Mouse (Mus musculus): ENCODE measurements around the gene Pex10. TPM values are rescaled to one million over a fixed set of nuclear protein-coding genes. Genes with fewer than 3 reads are reported as not detected.
A peak's percentile ranks its signal among the peaks of the same experiment; 100 is the strongest.

The Pex10 gene
- polyA plus RNA-seq, 1 experiment from 2014 or later, result 17.3 TPM

GRCm38 (mm10) chr4:155024170-155025010 lies 42.4 kb upstream of the Pex10 start:
- Histone ChIP-seq H3K4me2 (ENCODE audit: low read depth, low read length) (no peak overlapping the region), H3K4me3 (ENCODE audit: low read length) (no peak overlapping the region), H3K36me3 (ENCODE audit: control insufficient read depth, insufficient read depth) (no peaks in the 10 kb centered on the region), H3K27ac (ENCODE audit: low read length) (no peak overlapping the region), H3K4me1 (ENCODE audit: control insufficient read depth, insufficient read depth, low read length) (peaks cover under 1% of the 10 kb centered on the region; the same call in 1 of the 2 replicates), H3K9ac (ENCODE audit: low read length) (no peak overlapping the region), H3K27me3 (ENCODE audit: control insufficient read depth, insufficient read depth, low read length) (no peaks in the 10 kb centered on the region; the same call in 1 of the 2 replicates), H3K9me3 (replicated peaks; ENCODE audit: control insufficient read depth, low read length) (no peaks in the 10 kb centered on the region; the same call in 1 of the 2 replicates)
- 79% methylated on average over 11 of the region's 11 CpGs for WGBS
- ATAC-seq (replicated peaks; ENCODE audit: extremely low read depth, insufficient read depth, low FRiP score), result no peak

- H3K36me3 ChIP-seq (ENCODE audit: control insufficient read depth, insufficient read depth), result no peaks in the 10 kb centered on the region
- ATAC-seq (replicated peaks; ENCODE audit: extremely low read depth, insufficient read depth, low FRiP score), result no peak
- peaks cover 50% of the 10 kb centered on the region for H3K27me3 ChIP-seq (ENCODE audit: control insufficient read depth, insufficient read depth, low read length)
- no peak overlapping the region for H3K4me3 ChIP-seq (ENCODE audit: low read length)
- no peak overlapping the region for H3K27ac ChIP-seq (ENCODE audit: low read length)
- H3K4me2 ChIP-seq (ENCODE audit: low read depth, low read length), result no peak overlapping the region
- no peaks in the 10 kb centered on the region for H3K4me1 ChIP-seq (ENCODE audit: control insufficient read depth, insufficient read depth, low read length)
- 18% methylated on average over 6 of the region's 6 CpGs for whole genome bisulfite sequencing
- H3K9ac ChIP-seq (ENCODE audit: low read length), result no peak overlapping the region
- H3K9me3 ChIP-seq (replicated peaks; ENCODE audit: control insufficient read depth, low read length), result no peaks in the 10 kb centered on the region
Observed at GRCm38 (mm10) chr4:155033115-155033514, 33.7 kb upstream of the Pex10 start.

- Histone ChIP-seq H3K9ac (ENCODE audit: low read length) (no peak overlapping the region), H3K36me3 (ENCODE audit: control insufficient read depth, insufficient read depth) (no peaks in the 10 kb centered on the region), H3K4me1 (ENCODE audit: control insufficient read depth, insufficient read depth, low read length) (no peaks in the 10 kb centered on the region), H3K27me3 (ENCODE audit: control insufficient read depth, insufficient read depth, low read length) (peaks cover 50% of the 10 kb centered on the region), H3K4me3 (ENCODE audit: low read length) (no peak overlapping the region), H3K9me3 (replicated peaks; ENCODE audit: control insufficient read depth, low read length) (no peaks in the 10 kb centered on the region), H3K4me2 (ENCODE audit: low read depth, low read length) (no peak overlapping the region), H3K27ac (ENCODE audit: low read length) (no peak overlapping the region)
- WGBS, result 26% methylated on average over 7 of the region's 7 CpGs
- ATAC-seq (replicated peaks; ENCODE audit: extremely low read depth, insufficient read depth, low FRiP score), result no peak
Observed at GRCm38 (mm10) chr4:155034202-155034601, 32.6 kb upstream of the Pex10 start.

- Histone ChIP-seq H3K4me3 (ENCODE audit: low read length) (no peak overlapping the region), H3K36me3 (ENCODE audit: control insufficient read depth, insufficient read depth) (no peaks in the 10 kb centered on the region), H3K27me3 (ENCODE audit: control insufficient read depth, insufficient read depth, low read length) (peaks cover 50% of the 10 kb centered on the region), H3K9me3 (replicated peaks; ENCODE audit: control insufficient read depth, low read length) (no peaks in the 10 kb centered on the region), H3K27ac (ENCODE audit: low read length) (no peak overlapping the region), H3K9ac (ENCODE audit: low read length) (no peak overlapping the region), H3K4me1 (ENCODE audit: control insufficient read depth, insufficient read depth, low read length) (no peaks in the 10 kb centered on the region), H3K4me2 (ENCODE audit: low read depth, low read length) (no peak overlapping the region)
- WGBS, result 58% methylated on average over 13 of the region's 13 CpGs
- ATAC-seq (replicated peaks; ENCODE audit: extremely low read depth, insufficient read depth, low FRiP score), result no peak
Observed at GRCm38 (mm10) chr4:155034787-155035186, 32.0 kb upstream of the Pex10 start.

DNA sequence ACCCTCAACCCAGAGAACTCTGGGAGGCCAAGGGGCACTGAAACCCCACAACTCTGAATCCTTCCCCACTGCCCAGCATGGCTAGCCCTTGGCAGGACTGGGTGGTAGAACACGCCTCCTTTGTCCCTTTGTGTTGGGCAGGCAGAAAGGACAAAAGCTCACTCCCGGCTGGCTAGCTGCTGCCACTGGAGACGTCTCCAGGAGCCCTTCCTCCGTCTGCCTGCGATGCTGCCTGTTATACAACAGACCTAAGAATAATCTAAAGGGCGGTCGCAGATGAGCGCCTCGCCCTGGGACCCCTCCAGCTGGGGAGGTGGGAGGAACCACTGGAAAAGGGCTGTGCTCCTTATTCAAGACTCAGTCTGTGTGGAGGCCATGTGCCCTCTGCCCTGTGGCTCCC lies 26.6 kb upstream of the Pex10 start:
- H3K36me3 ChIP-seq (ENCODE audit: control insufficient read depth, insufficient read depth), result no peaks in the 10 kb centered on the region

GRCm38 (mm10) chr4:155040696-155041095 lies 26.1 kb upstream of the Pex10 start:
- ATAC-seq (replicated peaks; ENCODE audit: extremely low read depth, insufficient read depth, low FRiP score), result no peak
- 68% methylated on average over 6 of the region's 6 CpGs for WGBS
- H3K4me1 ChIP-seq (ENCODE audit: control insufficient read depth, insufficient read depth, low read length), result no peaks in the 10 kb centered on the region

More for the DNA sequence above, 26.6 kb upstream of the Pex10 start:
- ATAC-seq (replicated peaks; ENCODE audit: extremely low read depth, insufficient read depth, low FRiP score), result no peak
- WGBS, result 51% methylated on average over 9 of the region's 9 CpGs
- no peak overlapping the region for H3K9ac ChIP-seq (ENCODE audit: low read length)
- H3K9me3 ChIP-seq (replicated peaks; ENCODE audit: control insufficient read depth, low read length), result no peaks in the 10 kb centered on the region
- H3K4me3 ChIP-seq (ENCODE audit: low read length), result no peak overlapping the region
- H3K27ac ChIP-seq (ENCODE audit: low read length), result no peak overlapping the region
- peaks cover 72% of the 10 kb centered on the region for H3K27me3 ChIP-seq (ENCODE audit: control insufficient read depth, insufficient read depth, low read length)
- no peaks in the 10 kb centered on the region for H3K4me1 ChIP-seq (ENCODE audit: control insufficient read depth, insufficient read depth, low read length)
- H3K4me2 ChIP-seq (ENCODE audit: low read depth, low read length), result no peak overlapping the region

DNA sequence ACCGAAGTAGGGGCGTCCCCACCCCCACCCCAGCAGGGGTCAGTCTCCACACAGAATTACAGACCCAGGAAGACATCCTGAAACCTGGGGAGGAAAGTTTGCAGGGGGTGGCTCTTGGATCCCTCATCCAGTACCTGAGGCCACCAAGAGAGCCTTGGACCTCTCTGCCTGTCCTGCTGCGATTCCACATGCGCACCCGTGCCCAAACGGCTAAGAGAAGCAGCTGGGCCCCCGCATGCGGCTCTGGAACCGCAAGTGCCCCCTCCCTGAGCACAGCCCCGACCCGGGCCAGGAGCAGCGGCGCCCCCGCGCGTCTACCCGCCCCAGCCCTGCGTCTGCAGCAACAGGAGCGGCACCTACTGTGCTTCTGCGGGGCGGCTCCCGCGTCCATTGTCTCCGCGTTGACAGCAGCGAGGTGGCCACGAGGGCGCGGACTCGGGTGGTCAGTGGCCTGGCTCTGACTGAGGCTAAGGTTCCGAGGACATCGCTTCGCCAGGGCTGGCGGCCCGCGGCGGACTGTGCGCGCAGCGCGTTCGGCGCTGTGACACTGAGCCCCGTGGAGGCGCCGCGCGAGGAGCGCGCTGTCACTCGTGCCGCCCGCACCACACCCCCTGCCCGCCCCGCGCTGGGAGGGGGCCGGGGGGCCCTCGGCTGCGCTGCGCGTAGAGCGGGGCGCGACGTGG lies 24.1 kb upstream of the Pex10 start:
- H3K27me3 ChIP-seq (ENCODE audit: control insufficient read depth, insufficient read depth, low read length), result peaks cover 59% of the 10 kb centered on the region
- WGBS, result 2% methylated on average over 58 of the region's 65 CpGs

More at GRCm38 (mm10) chr4:155040696-155041095, 26.1 kb upstream of the Pex10 start:
- Histone ChIP-seq H3K27ac (ENCODE audit: low read length) (no peak overlapping the region), H3K4me3 (ENCODE audit: low read length) (no peak overlapping the region), H3K27me3 (ENCODE audit: control insufficient read depth, insufficient read depth, low read length) (peaks cover 72% of the 10 kb centered on the region), H3K9ac (ENCODE audit: low read length) (no peak overlapping the region), H3K9me3 (replicated peaks; ENCODE audit: control insufficient read depth, low read length) (no peaks in the 10 kb centered on the region), H3K36me3 (ENCODE audit: control insufficient read depth, insufficient read depth) (no peaks in the 10 kb centered on the region), H3K4me2 (ENCODE audit: low read depth, low read length) (no peak overlapping the region)

GRCm38 (mm10) chr4:155043289-155043625 lies 23.6 kb upstream of the Pex10 start:
- no peak for ATAC-seq (replicated peaks; ENCODE audit: extremely low read depth, insufficient read depth, low FRiP score)
- no peak overlapping the region for H3K27ac ChIP-seq (ENCODE audit: low read length)
- H3K4me3 ChIP-seq (ENCODE audit: low read length), result peak overlapping the region; percentile 13; the same call in 1 of the 2 replicates
- H3K4me2 ChIP-seq (ENCODE audit: low read depth, low read length), result peak overlapping the region; percentile 39; the same call in 1 of the 2 replicates
- H3K27me3 ChIP-seq (ENCODE audit: control insufficient read depth, insufficient read depth, low read length), result peaks cover 59% of the 10 kb centered on the region
- WGBS, result 2% methylated on average over 19 of the region's 25 CpGs
- H3K9ac ChIP-seq (ENCODE audit: low read length), result no peak overlapping the region
- no peaks in the 10 kb centered on the region for H3K36me3 ChIP-seq (ENCODE audit: control insufficient read depth, insufficient read depth)
- no peaks in the 10 kb centered on the region for H3K9me3 ChIP-seq (replicated peaks; ENCODE audit: control insufficient read depth, low read length)
- no peaks in the 10 kb centered on the region for H3K4me1 ChIP-seq (ENCODE audit: control insufficient read depth, insufficient read depth, low read length)

More for the DNA sequence above, 24.1 kb upstream of the Pex10 start:
- Histone ChIP-seq H3K4me1 (ENCODE audit: control insufficient read depth, insufficient read depth, low read length) (no peaks in the 10 kb centered on the region), H3K27ac (ENCODE audit: low read length) (no peak overlapping the region), H3K9me3 (replicated peaks; ENCODE audit: control insufficient read depth, low read length) (no peaks in the 10 kb centered on the region), H3K4me3 (ENCODE audit: low read length) (peak overlapping the region; percentile 13; the same call in 1 of the 2 replicates), H3K4me2 (ENCODE audit: low read depth, low read length) (peak overlapping the region; percentile 39; the same call in 1 of the 2 replicates), H3K9ac (ENCODE audit: low read length) (no peak overlapping the region), H3K36me3 (ENCODE audit: control insufficient read depth, insufficient read depth) (no peaks in the 10 kb centered on the region)
- ATAC-seq (replicated peaks; ENCODE audit: extremely low read depth, insufficient read depth, low FRiP score), result no peak

- H3K9me3 ChIP-seq (replicated peaks; ENCODE audit: control insufficient read depth, low read length), result no peaks in the 10 kb centered on the region
- WGBS, result 67% methylated on average over 14 of the region's 14 CpGs
- H3K36me3 ChIP-seq (ENCODE audit: control insufficient read depth, insufficient read depth), result no peaks in the 10 kb centered on the region
- H3K9ac ChIP-seq (ENCODE audit: low read length), result no peak overlapping the region
- H3K4me3 ChIP-seq (ENCODE audit: low read length), result no peak overlapping the region
- no peak overlapping the region for H3K27ac ChIP-seq (ENCODE audit: low read length)
- H3K4me2 ChIP-seq (ENCODE audit: low read depth, low read length), result no peak overlapping the region
- peaks cover 40% of the 10 kb centered on the region for H3K27me3 ChIP-seq (ENCODE audit: control insufficient read depth, insufficient read depth, low read length)
- H3K4me1 ChIP-seq (ENCODE audit: control insufficient read depth, insufficient read depth, low read length), result no peaks in the 10 kb centered on the region
- no peak for ATAC-seq (replicated peaks; ENCODE audit: extremely low read depth, insufficient read depth, low FRiP score)
Observed at GRCm38 (mm10) chr4:155046636-155047035, 20.2 kb upstream of the Pex10 start.

All from heart, embryonic 16.5 days (tissue).